Mouse (Mus musculus): ENCODE measurements at regions not wholly inside any gene's neighbourhood (a gene's known extent, or its start where the extent isn't known, plus 50 kb on each side); places are given as distances from the start of the nearest gene placed in this dataset.

DNA sequence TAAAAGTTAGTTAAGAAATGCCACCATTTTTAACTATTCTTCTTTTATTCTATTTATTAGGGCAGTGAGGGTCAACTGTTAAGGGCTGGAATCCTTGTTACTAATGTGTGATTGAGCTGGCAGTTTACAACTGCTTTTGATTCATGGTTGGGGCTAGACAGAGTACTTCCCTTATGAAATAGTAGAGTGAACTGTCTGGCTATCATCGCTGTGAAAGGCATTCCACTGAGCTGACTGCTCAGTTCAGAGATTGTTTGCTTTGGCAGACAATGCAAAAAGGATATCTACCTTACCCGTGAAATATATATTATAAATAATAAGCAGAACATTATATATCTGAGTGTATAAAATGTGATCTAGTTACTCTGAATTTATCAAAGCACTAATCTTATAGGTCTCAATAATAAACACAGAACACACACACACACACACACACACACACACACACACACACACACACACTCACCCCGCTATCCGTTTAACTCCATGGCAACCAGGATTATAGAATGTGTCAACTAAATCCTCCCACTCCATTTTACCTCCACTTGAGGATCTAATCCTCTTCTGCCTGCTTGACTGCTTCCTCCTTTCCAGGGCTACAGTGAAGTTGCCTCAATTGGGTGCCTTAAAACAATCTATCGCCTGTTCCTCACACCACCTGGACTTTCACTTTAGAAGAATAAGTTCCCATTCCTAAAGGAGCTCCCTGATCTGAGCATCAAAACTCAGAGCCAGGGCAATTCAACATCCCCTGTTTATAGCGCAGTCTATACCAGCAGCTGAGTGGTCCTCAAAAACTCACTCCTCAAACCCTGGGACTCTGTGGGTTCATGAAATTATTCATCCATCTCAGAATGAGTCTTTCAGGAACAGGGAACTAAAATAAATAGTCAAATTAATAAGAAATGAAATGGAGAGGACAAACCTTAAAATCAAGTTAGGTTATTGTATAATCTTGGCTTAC, 126.6 kb downstream of the Gm9733 start:
- DNase-seq, result peak; percentile 86

DNA sequence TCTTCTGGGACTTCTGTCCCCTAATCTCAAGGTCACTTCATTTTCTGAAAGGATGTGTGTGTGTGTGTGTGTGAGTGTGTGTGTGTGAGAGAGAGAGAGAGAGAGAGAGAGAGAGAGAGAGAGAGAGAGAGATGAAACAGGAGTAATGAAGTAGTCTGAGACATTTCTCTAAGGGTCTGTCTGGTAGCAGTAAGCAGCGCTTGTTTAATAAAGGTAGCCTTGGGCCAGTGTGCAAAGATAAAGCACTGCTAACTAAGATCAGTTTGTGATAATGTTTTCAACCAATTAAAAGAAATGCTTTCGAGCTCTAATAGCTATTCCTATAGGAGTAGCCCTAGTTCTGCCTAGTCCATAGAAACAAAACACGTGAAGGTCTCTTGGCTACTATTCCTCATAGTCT, 119.7 kb downstream of the Gm9733 start:
- DNase-seq, result no peak

DNA sequence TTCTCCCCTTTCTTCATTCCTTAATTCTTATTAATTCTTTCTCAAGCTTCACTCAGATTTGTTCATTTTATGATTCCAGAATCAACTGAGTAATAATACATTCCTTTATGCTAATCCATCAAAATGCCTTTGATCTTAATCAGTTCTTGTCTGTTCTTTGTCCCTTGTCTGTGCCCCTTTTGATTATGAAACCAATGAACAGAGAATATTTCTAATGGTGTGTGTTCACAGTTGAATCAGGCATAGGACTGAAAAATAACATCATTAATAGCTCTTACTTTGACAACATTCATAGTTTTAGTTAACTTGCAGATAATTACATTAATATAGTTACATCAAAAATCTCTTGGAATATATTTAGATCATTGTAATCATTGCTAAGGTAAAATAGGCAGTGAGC, 114.5 kb downstream of the Gm9733 start:
- DNase-seq, result no peak

DNA sequence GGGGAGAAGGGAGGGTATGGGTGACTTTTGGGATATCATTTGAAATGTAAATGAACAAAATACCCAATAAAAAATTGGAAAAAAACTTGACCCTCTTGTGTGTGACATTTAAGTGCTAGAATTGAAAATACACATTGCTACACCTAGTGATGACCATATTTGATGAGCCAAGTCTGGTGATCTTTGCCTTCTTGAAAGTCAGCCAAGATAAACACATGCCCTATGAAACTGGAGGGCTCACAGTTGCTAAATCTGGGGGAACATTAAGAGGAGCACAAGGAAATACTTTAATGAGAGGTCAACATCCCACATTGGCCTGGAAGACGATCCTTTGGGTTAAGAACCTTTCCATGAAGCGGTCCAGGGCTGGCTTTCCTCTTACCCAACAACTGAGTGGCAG, 112.8 kb downstream of the Gm9733 start:
- DNase-seq, result no peak

DNA sequence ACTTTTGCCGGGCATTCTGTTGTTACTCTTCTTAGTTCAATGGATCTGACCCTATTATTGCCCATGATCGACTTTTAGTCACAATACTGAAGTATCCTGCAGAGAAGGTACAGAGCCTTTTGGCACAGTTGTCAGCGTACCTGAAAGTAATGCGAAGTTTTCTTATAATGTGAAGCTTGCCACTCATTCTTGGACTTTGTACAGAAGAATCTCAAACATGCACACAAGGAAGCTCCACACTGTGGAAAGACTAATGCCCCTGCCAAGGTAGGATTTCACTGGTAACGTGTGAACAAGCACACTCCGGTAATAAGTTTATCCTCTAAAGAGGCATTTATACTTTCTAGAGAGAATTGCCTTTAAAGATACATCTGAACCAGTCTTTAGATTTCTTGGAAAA, 108.8 kb downstream of the Gm9733 start:
- DNase-seq, result no peak

DNA sequence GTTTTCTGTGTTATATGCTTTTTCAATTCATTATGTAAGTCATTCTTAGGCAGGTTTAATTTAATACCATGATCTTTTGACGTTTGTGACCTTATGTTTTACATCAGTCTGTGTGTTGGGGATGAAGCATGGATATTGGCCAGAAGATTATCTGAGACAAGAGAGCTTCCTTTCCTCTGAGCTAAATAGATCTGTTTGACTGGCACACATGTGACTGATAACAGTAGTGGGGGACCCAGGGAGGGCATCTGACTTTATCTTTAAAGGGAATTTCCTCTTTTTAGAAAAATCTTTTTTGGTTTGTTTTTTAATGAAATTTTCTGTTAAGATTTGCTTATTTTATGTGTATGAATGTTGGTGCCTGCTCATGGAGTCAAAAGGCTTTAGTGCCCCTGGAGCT, 107.7 kb downstream of the Gm9733 start:
- DNase-seq, result no peak

DNA sequence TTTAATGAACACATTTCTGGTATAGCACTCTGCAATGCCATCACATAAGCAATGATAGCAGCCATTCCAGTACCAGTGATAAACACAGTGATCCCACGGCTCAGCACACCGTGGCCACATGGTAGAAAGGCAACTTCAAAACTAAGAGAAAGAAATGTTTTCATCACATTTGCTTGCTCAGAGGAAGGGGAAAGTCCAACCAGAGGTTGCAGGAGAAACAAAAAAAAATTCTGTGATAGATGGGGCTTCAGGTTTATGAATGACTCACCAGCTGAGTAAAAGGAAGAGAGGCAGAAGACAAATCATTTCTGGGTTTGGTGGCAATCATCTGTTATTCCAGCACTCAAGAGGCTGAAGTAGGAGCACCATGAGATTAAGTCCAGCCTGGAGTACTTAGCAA, 103.5 kb downstream of the Gm9733 start:
- DNase-seq, result no peak

DNA sequence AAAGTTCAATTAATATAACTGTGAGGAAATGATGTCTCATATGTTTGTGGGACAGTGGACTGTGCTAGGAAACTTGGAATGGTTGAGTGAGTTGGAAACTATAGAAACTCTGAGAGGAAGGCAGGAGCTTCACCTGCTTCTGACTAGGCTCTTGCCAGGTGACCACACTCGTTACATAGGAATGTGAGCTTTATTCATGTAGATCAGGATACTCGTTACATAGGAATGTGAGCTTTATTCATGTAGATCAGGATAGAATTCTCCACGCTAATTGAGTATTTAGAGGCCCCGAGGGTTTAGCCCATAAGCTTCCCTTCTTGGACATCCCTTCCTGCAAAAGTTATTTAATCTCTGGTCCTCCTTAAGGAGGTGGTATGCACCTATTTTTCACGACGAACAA, 101.9 kb downstream of the Gm9733 start:
- DNase-seq, result no peak

DNA sequence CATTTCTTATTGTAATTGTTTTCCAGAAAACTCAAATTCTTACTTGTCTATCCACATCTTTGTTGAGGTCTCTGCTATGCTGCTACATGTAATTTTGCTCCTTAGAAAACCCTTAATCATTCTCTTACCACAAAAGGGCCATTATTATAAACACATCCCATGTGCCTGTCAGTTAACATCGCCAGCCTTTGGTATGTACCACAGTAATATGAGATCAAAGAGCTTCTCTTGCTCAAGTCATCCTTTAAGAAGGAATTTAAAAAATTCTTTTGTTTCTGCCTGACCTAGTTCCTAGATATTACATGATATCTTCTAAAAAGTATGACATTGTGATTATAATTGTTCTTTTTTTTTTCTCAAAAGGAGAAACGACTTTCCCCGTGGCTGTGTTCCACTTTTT, 100.7 kb downstream of the Gm9733 start:
- peak; percentile 24 for DNase-seq

DNA sequence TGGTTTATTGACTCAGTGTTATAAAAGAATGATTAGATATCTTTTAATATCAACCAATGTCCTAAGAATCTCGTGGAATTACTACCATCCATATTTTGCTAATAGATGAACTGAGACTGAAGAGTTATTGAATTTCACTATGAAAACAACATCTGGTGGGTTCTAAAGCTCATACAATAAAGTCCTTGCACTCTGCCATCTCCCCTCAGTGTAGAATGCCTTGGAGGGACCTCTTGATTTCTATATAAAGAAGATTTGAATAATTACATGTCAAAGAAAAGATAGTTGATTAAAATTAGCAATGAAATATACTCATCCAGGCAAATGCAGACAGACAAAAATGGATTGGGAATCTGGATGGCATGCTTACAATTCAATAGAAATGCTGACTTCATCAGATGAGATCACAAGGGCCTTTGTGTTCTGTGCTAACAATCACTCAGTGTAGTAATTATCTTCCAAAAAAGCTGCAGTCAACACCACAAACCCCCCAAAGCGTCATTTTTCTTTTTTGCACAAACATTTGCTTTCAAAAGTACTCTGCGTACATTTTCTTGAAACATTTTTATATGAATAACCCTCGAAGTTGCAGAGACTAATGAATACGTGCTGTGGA, 94.2 kb downstream of the Gm9733 start:
- no peak for DNase-seq

DNA sequence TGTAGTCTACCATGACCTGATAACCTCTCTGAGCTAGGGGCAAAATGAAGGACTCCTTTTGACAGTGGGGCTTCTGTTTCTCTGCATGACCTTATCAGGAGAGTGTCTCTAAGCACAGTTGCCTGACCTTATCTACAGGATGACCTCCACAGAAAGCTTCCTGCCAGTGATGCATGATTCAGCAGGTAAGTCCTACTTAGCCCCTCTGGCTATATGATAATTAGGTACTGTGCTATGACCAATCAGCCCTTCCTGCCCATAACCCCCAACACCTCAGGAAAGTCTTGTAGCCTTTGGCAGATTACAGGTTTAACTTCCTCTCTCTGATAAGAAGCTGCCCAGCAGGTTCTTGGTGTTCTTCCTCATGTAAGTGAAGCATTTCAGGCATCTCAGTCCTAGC, 89.7 kb downstream of the Gm9733 start:
- DNase-seq, result no peak

DNA sequence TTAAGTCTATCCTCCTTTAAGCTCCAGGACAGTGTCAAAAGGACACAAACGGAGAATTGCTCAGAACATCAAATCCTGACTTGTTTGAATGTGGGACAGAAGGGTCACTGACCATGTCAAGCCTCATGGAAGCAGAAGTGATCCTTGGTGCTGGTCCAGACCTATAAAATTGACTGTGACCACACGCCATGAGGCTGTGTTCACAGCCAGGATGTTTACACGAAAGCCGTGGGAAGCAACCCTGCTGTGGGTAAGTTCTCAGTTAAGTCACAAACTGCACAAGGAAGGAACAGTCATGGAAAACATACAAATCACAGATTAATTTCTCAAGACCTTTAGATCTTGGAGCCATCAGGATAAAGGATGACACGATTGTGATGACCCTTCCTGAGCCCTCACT, 88.5 kb downstream of the Gm9733 start:
- no peak for DNase-seq

DNA sequence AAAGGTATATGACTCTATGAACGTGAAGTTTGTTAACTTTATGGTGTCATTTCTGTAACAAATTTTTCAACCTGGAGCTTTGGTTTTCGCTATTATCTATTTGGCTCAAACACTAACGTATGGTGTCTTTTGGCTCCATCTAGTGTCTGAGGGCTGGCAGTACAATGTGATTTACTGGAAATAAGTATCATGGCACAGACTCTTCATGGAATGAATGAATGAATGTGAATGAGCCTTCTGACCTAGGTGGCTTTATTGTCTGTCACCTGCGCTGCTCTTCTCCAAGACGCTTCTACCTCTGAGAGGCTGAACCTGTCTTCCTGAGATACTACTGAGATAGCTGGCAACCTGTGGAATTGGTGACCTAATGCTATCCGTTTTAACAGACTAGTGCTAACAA, 87.1 kb downstream of the Gm9733 start:
- DNase-seq, result peak; percentile 78
